Mouse (Mus musculus): ENCODE data around the gene Unc5c. TPM values are rescaled to one million over a fixed set of nuclear protein-coding genes. Genes with fewer than 3 reads are reported as not detected.

Unc5c gene
- polyA plus RNA-seq, 2 experiments = 0.18 to 0.25 TPM

DNA sequence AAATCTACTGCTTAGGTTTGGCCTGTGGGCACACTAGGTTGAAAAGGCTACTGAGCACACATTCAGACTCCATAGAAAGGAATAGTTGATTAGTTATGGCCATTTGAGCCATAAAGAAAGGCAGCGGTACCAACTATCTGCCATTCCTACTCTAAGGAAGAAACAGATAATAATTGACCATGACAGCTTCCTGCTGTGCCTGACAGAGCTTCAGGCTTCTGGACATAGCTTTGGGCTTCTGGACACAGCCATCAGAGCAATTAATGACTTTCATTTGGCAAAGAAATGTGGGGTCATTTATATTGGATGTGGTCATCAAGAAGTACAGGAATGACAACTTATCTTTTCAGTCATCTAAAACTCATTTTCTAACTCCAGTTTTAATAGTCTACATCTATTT, 260.4 kb downstream of the Unc5c start:
- Histone ChIP-seq H3K27me3 (ENCODE audit: control insufficient read depth, insufficient read depth, low read length) (no peaks in the 10 kb centered on the region), H3K9me3 (ENCODE audit: control insufficient read depth, low read length) (no peaks in the 10 kb centered on the region), H3K4me2 (ENCODE audit: low read depth) (no peak overlapping the region), H3K4me3 (ENCODE audit: insufficient read depth in 1 of 2, low read depth in 2 of 2, low read length in 2 of 2) (no peak overlapping the region), H3K27ac (no peak overlapping the region), H3K9ac (replicated peaks) (no peak overlapping the region), H3K36me3 (replicated peaks; ENCODE audit: control insufficient read depth, insufficient read depth, low read depth) (no peaks in the 10 kb centered on the region), H3K4me1 (replicated peaks; ENCODE audit: control insufficient read depth in 2 of 2, insufficient read depth in 2 of 2, low read length in 1 of 2) (no peaks in the 10 kb centered on the region)
- DNase-seq (ENCODE audit: low read depth in 3 of 3, low spot score in 3 of 3) (no peak), ATAC-seq (ENCODE audit: insufficient read depth) (no peak)
- 73% methylated on average over 1 of the region's 1 CpGs for WGBS (ENCODE audit: insufficient replicate concordance)
- TF ChIP-seq CTCF (IDR thresholded peaks at IDR 0.05; ENCODE audit: low read depth) = no peak
- no peak for TF ChIP-seq EP300 (IDR thresholded peaks at IDR 0.05; ENCODE audit: low read depth)

DNA sequence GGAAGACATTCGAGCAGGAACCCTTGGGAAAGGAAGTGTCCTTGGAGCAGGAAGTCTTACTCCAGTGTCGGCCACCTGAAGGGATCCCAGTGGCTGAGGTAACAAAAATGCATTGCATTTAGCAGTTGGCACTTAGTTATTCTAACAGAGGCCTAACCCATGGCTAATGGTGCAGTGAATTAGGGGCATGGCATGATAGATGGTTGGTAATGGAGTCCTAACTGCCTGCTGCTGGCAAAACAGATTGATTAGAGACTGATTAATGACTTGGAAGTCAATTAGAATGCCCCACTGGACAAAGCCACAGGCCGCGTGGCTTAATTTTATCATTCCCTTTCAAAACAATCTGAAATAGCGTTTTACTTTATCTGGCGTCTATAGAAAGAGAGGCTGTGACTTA, 268.8 kb downstream of the Unc5c start:
- 61% methylated on average over 6 of the region's 6 CpGs for WGBS (ENCODE audit: insufficient replicate concordance)
- DNase-seq (ENCODE audit: low read depth in 3 of 3, low spot score in 3 of 3) = no peak

DNA sequence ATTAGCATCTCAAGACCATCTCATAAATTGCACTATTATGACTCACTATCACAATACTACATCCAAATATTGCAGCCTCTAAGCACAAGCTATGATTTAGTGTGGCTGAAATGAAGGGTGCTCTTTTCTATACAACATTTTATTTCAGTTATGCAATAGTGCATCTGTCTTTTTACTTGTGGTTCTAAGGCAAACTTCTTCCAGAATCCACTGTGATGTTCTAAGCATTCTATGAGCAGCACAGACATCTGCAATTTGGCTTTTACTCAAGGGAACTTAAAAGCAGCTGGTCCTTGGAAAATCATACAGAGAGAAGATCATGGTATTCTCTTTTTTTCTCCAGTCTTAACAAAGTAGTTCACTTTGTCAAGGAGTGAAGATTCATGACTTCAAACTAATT, 270.3 kb downstream of the Unc5c start:
- Histone ChIP-seq H3K27ac (no peak overlapping the region), H3K4me1 (replicated peaks; ENCODE audit: control insufficient read depth in 2 of 2, insufficient read depth in 2 of 2, low read length in 1 of 2) (no peaks in the 10 kb centered on the region), H3K4me3 (ENCODE audit: insufficient read depth in 1 of 2, low read depth in 2 of 2, low read length in 2 of 2) (no peak overlapping the region), H3K4me2 (ENCODE audit: low read depth) (no peak overlapping the region), H3K27me3 (ENCODE audit: control insufficient read depth, insufficient read depth, low read length) (no peaks in the 10 kb centered on the region), H3K9me3 (ENCODE audit: control insufficient read depth, low read length) (no peaks in the 10 kb centered on the region), H3K36me3 (replicated peaks; ENCODE audit: control insufficient read depth, insufficient read depth, low read depth) (no peaks in the 10 kb centered on the region), H3K9ac (replicated peaks) (no peak overlapping the region)
- DNase-seq (ENCODE audit: low read depth in 3 of 3, low spot score in 3 of 3) = no peak
- no peak for ATAC-seq (ENCODE audit: insufficient read depth)
- TF ChIP-seq CTCF (IDR thresholded peaks at IDR 0.05; ENCODE audit: low read depth) (no peak), EP300 (IDR thresholded peaks at IDR 0.05; ENCODE audit: low read depth) (no peak)

More for the DNA sequence above, 268.8 kb downstream of the Unc5c start:
- no peak overlapping the region for H3K27ac ChIP-seq
- H3K4me3 ChIP-seq (ENCODE audit: insufficient read depth in 1 of 2, low read depth in 2 of 2, low read length in 2 of 2) = no peak overlapping the region
- TF ChIP-seq CTCF (IDR thresholded peaks at IDR 0.05; ENCODE audit: low read depth) (no peak), EP300 (IDR thresholded peaks at IDR 0.05; ENCODE audit: low read depth) (no peak)
- ATAC-seq (ENCODE audit: insufficient read depth) = no peak
- H3K4me2 ChIP-seq (ENCODE audit: low read depth) = no peak overlapping the region
- H3K4me1 ChIP-seq (replicated peaks; ENCODE audit: control insufficient read depth in 2 of 2, insufficient read depth in 2 of 2, low read length in 1 of 2) = no peaks in the 10 kb centered on the region
- H3K9me3 ChIP-seq (ENCODE audit: control insufficient read depth, low read length) = no peaks in the 10 kb centered on the region
- H3K36me3 ChIP-seq (replicated peaks; ENCODE audit: control insufficient read depth, insufficient read depth, low read depth) = no peaks in the 10 kb centered on the region
- H3K9ac ChIP-seq (replicated peaks) = no peak overlapping the region
- H3K27me3 ChIP-seq (ENCODE audit: control insufficient read depth, insufficient read depth, low read length) = no peaks in the 10 kb centered on the region

DNA sequence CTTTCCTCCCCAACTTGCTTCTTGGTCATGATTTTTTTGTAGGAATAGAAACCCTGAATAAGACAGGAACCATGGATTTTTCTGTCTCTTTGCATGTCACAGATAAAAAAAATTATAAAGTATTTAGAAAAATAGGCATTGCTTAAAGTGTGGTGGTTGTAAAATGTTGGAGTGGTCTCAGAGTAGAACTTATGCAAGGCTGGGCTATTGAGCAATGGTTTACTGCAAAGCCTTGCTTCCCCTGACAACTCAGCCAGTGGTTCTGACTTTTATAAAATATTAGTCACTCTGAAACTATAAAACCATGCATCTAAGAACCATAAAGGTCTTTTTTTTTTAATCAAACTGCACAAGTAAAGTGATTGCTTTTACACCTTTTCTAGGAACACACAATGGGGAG, 280.3 kb downstream of the Unc5c start:
- no peaks in the 10 kb centered on the region for H3K27me3 ChIP-seq (ENCODE audit: control insufficient read depth, insufficient read depth, low read length)
- no peak overlapping the region for H3K27ac ChIP-seq
- no peaks in the 10 kb centered on the region for H3K4me1 ChIP-seq (replicated peaks; ENCODE audit: control insufficient read depth in 2 of 2, insufficient read depth in 2 of 2, low read length in 1 of 2)
- H3K36me3 ChIP-seq (replicated peaks; ENCODE audit: control insufficient read depth, insufficient read depth, low read depth) = no peaks in the 10 kb centered on the region
- H3K4me2 ChIP-seq (ENCODE audit: low read depth) = no peak overlapping the region
- DNase-seq (ENCODE audit: low read depth in 3 of 3, low spot score in 3 of 3) (no peak), ATAC-seq (ENCODE audit: insufficient read depth) (no peak)
- TF ChIP-seq EP300 (IDR thresholded peaks at IDR 0.05; ENCODE audit: low read depth) = no peak
- no peak for TF ChIP-seq CTCF (IDR thresholded peaks at IDR 0.05; ENCODE audit: low read depth)
- H3K4me3 ChIP-seq (ENCODE audit: insufficient read depth in 1 of 2, low read depth in 2 of 2, low read length in 2 of 2) = no peak overlapping the region
- H3K9ac ChIP-seq (replicated peaks) = no peak overlapping the region
- H3K9me3 ChIP-seq (ENCODE audit: control insufficient read depth, low read length) = no peaks in the 10 kb centered on the region

DNA sequence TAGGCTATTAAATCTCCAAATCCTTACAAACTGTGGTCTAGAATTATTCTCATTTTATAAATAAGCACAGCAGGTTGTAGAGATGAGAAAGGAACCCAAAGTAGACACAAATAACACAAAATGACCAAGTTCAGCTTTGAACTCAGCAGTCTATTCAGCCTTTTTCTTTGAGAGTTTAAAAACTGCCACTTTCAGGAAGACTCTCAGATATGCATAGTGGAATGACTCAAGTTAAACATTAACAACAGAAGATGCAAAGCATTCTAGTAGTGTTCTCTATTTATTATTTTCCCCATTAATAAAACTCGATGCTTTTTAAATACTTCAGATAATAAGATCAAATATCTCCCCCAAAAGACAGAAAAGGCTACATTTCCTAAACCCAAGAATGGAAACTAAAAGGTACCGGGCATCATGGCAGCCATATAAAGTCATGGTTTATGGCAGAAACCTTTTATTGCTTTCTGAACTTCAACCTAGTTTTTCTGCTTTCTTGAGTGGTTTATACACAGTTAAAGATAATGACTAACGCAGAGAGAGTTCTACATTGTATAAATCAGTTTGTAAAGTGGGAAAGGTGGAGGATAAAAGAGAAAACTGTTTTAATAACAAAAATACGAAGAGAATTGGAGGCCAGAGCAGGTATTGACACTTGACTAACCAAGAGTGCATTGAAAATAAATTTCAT, 283.8 kb downstream of the Unc5c start:
- Histone ChIP-seq H3K27me3 (ENCODE audit: control insufficient read depth, insufficient read depth, low read length) (no peaks in the 10 kb centered on the region), H3K9ac (replicated peaks) (no peak overlapping the region), H3K4me2 (ENCODE audit: low read depth) (no peak overlapping the region), H3K4me1 (replicated peaks; ENCODE audit: control insufficient read depth in 2 of 2, insufficient read depth in 2 of 2, low read length in 1 of 2) (no peaks in the 10 kb centered on the region), H3K36me3 (replicated peaks; ENCODE audit: control insufficient read depth, insufficient read depth, low read depth) (no peaks in the 10 kb centered on the region), H3K4me3 (ENCODE audit: insufficient read depth in 1 of 2, low read depth in 2 of 2, low read length in 2 of 2) (no peak overlapping the region), H3K27ac (no peak overlapping the region), H3K9me3 (ENCODE audit: control insufficient read depth, low read length) (no peaks in the 10 kb centered on the region)
- WGBS (ENCODE audit: insufficient replicate concordance) = 50% methylated on average over 4 of the region's 4 CpGs
- no peak for DNase-seq (ENCODE audit: low read depth in 3 of 3, low spot score in 3 of 3)
- no peak for TF ChIP-seq CTCF (IDR thresholded peaks at IDR 0.05; ENCODE audit: low read depth)
- no peak for TF ChIP-seq EP300 (IDR thresholded peaks at IDR 0.05; ENCODE audit: low read depth)
- no peak for ATAC-seq (ENCODE audit: insufficient read depth)
